Mouse (Mus musculus) erythroblast, adult 5-6 weeks (primary cell): ENCODE measurements around the gene Cmc1. TPM values are rescaled to one million over a fixed set of nuclear protein-coding genes. Genes with fewer than 3 reads are reported as not detected.
"Not testable (repeated sequence)": the region's sequence is repeated elsewhere in the genome, so short reads cannot be mapped to it uniquely, and the experiment has no call there.

ENCODE experiments used
- ATAC-seq: replicated peaks from 2 replicates; pipeline ENCODE4 v1.8.0; 2016; ENCODE audit warnings: moderate number of reproducible peaks, mild to moderate bottlenecking, moderate TSS enrichment, inconsistent platforms; ENCODE audit not compliant: poor library complexity, low FRiP score, severe bottlenecking
- total RNA-seq, 2 experiments: library from RNA; stranded (forward) in 1 of 2; stranded (reverse) in 1 of 2; fragments of 150-400 nt in 1 of 2; fragments of 200-764, 138-1000 nt in 1 of 2; gene quantifications; 2 replicates each; pipeline versions ENCODE4 v1.2.3 to v1.2.4; 2015 to 2017; ENCODE audit warnings: low replicate concordance in 2 of 2

The Cmc1 gene
- total RNA-seq, 2 experiments from 2014 or later = 11.7 to 36.3 TPM

DNA sequence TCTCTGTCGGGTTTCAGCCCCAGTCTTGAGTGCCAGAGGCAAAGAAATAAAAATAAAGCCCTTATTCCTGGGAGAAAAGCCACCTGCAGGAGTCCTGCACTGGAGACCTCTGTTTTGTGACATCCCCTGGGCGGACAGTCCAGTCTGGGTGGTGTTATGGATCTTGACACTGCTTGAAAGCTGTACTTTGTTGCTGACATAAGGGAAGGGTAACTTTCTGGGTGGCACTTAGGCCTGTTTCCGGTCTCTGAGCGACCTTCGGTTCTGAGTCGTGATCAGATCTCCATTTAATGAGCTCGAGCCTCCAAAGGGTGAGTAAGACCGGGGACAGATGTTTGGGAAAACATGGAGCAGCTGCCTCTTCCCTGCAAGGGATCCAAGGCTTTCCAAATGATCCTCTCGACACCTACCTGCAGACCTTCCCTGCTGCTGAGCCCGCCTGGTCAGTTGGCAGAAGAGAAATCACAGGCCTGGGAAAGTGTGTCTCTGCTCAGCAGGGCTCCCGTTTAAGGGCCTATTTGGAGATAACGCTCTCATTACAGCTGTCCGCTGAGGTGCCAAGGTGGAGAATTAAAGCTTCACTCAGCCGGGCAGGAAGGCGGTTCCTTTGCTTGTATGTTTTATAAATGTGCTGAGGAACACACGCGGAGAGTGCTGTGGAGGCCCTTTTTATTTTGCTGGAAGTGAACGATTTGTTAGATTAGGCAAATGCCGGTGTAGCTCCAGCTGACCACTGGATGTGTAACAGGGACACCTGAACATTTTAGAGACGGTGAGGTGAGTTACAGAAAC, 648 bp upstream of the Cmc1 start:
- peak; percentile 6; the same call in 1 of the 2 replicates for ATAC-seq

GRCm38 (mm10) chr9:118140356-118140755, 9.6 kb downstream of the Cmc1 start:
- not testable (repeated sequence) for ATAC-seq

- no peak for ATAC-seq
Observed at GRCm38 (mm10) chr9:118110360-118110710, 39.6 kb downstream of the Cmc1 start.

DNA sequence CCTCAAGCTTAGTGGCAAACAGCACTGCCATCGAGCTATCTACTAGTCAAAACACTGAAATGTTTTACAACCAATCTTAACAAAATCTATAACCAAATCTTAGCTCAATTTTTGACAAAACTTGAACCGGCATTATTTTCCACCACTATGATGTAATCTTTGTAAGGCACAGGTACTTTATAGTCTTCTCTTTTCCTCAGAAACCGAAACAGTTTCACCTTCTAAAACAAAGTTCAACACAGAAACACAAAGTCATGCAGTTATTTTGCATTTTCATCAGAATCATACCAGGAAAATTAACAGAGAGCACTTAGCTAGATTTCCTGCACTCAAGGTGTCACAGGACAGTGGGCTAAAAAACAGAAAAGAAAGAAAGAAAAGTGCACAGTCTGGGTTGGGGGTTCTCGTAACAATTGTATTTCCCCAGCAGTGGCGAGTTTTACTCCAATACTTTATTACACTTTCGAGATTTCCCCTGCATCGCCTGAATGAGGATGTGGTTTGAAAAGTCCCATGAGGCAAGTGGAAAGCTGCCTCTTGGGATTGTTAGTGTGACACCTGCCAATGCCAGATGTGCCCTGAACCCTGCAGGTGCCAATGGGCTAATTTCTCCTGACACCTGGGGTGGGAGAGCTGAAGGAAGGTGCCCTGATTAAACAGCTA, 40.1 kb downstream of the Cmc1 start:
- ATAC-seq = no peak

GRCm38 (mm10) chr9:118108527-118109011, 41.4 kb downstream of the Cmc1 start:
- ATAC-seq = no peak

DNA sequence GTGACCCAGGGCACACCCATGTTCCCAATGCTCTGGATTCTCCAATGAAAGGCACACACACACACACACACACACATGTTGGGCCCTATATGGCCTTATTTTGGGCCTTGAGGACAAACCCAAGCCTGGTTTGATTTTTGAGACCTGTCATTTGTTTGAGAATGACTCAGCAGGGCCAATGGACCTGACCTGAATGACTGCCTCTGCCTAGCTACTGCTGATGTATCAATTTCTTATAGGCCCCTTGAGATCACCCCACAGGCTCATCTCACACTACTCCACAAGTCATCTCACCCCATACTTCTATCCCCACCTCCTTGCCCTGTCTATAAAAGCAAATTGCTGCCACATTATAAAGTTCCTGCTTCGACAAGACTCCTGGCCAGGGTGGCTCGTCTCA, 48.2 kb downstream of the Cmc1 start:
- ATAC-seq = no peak

DNA sequence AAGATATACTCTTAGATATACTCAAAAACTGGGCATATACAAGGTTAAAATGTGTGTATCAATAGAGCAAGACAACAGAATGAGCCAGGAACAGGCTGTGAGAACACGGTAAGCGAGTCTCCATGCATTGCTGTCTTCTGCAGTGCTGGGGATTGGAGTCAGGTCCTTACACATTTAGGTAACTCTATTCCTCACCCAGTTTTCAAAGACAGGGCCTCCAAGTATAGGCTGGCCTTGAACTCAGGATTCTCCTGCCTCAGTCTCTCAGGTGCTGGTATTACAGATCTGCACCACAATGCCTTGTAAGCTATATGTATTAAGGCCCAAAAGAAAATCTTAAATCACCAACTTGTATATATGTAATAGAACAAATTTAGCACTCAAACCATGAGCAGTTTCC, 49.5 kb downstream of the Cmc1 start:
- no peak for ATAC-seq

DNA sequence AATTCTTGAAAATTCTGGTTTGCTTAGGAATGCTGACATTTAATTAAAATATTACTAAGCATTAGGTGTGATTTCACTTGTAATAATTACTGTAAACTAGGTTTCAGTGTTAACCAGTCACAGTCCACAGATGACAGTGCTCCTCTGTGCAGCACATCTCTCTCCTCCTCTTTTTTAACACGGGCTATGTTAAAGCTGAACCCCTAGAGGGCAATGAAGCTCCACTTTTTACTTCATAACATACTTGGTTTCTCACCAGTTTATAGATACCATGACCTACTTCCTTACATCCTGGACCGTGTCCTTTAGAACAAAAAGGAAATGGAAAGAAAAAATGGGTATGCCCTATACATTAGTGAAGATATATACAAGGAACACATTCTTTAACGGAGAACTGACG, 50.6 kb downstream of the Cmc1 start:
- ATAC-seq = no peak

- ATAC-seq = no peak
Observed at GRCm38 (mm10) chr9:118083834-118084233, 66.1 kb downstream of the Cmc1 start.

DNA sequence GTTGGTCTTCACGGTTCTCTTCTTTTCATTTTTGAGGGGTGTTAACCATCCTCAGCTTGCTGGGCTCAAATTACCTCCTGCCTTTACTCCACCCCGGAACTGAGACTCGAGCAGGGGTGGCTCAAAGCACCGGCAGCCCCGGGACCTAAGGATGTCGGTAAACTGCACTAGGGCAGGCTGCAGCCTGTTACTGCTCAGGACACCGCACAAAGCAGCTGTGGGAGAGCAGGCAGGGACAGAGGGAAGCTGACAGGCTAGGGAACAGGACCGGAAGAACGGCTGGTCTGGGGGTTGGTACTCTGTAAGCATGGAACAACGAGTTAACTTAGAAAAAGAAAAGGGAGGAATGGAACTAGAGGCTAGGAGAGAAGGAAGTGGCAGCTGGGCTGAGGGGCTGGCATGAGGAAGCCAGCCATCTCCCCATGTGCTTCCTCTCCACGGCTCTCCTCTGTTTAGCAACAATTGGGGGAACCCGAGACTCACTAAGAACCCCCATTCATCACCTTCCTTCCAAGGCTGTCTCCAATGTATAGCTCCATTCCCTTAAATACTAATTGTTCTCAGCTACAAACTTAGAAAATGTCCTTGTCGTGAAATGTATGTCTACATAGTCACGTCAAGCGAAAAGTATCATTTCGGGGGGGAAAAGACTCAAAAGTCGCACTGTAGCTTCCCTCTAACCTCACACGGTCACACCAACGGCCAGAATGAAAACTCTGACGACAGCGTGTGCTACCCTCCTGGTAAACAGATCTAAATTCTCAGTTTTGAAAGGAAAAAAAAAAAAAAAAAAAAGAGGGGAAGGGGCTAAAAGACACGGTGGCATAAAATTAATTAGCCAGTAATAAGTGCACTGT, 67.2 kb downstream of the Cmc1 start:
- ATAC-seq = peak; percentile 52; the same call in 1 of the 2 replicates

GRCm38 (mm10) chr9:118073358-118073757, 76.6 kb downstream of the Cmc1 start:
- ATAC-seq = no peak

DNA sequence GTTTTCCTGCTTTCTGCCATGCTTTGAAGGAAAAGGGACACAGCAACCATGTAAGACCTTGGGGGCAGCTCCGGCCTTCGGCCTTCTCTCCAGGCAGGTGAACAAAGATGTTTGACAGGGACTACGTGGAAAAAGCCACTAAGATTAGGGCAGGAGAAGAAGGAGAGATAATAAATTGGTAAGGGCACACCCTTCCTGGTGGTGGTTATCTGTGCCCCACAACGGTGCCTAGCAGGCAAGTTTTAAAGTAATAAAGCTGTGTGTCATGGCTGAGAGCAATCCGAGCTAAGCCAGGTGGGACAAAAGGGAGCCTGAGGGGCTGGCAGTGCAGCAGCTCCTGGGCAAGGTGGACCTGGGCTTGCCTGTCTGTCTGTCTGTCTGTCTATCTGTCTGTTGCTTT, 77.9 kb downstream of the Cmc1 start:
- peak; percentile 75 for ATAC-seq

DNA sequence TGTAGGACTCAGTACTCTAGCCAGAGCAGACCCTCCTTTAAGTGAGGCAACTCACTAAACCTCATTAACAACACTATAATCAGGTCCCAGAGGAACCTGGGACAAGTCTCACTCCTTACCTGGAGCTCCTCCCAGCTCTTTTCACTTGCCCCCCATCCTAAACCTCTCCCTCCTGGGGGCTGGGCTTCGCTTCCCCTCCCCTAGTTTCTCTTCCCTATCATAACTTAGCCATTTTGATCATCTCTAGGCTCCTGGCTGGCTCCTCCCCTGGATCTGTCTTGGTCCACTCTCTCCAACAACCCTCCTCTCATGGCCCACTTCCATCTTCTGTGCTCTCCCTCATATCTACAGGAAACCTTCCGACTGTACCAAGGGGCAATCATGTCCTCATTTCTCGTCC, 78.6 kb downstream of the Cmc1 start:
- ATAC-seq = no peak

GRCm38 (mm10) chr9:118070442-118070841, 79.5 kb downstream of the Cmc1 start:
- no peak for ATAC-seq

DNA sequence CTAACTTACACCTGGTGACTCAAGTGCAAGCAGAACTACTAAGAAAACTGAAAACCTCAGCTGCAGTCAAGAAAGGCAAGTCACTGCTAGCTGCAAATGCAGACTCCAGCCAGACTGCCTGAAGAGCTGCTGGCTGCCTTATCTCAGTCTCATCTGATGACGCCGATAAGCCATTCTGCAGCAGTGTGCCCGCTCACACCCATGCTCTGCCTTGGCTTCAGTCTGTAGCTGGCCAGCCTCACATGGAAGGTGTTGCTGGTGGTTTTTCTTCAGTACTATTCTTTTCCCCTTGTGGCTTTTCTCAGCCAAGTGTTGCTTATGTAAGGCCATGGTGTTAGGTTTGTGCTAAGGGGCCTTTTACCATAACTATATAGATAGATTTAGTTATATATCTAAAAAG, 90.9 kb downstream of the Cmc1 start:
- no peak for ATAC-seq

- ATAC-seq = peak; percentile 87
Observed at GRCm38 (mm10) chr9:118053286-118053685, 96.7 kb downstream of the Cmc1 start.

DNA sequence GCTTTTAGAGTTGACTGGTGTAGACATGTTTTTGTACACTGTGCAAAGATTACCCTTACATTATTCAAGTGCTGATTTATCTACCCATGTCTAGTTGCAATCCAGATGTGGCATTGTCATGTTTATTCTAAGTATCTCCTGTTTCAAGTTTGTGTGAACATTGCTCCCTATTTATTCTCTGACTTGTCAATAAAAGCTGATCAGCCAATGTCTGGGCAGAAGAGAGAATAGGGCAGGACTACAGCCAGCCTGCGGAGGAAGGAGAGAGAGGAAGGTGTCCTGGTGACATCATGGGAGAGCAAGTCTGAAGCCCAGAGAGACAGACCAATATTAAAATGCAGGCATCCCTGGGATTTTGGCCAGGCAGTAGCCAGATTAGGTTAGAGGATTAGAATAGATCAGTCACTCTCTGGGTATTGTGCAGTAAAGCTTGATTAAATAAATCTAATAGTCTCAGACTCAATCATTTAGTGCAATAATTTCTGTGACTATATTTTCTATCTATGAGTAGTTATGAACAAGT, 104.9 kb downstream of the Cmc1 start:
- ATAC-seq = no peak

- no peak for ATAC-seq
Observed at GRCm38 (mm10) chr9:118043581-118043980, 106.4 kb downstream of the Cmc1 start.

- ATAC-seq = no peak
Observed at GRCm38 (mm10) chr9:118042738-118043137, 107.2 kb downstream of the Cmc1 start.

DNA sequence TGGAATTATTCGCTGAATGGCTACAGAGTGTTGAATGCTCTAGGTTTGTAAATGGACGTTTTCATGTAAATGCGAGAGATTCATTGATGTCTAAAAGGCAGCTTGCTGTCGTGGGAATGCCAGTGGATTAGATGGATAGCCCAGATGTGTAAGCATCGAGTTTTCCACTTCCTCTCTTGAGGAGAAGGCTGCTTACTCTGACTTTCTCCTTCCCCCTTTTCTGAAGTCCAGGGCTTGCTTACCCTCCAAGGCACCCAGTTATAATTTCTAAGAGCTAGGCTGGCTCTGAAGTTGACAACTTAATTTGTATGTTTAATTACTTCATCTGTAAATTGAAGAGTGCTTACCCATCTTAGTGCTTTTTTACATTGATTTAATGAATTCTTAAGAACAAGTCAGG, 108.3 kb downstream of the Cmc1 start:
- no peak for ATAC-seq
